Mouse (Mus musculus) hindbrain, embryonic 13.5 days (tissue): ENCODE results near the gene Ajap1. TPM values are rescaled to one million over a fixed set of nuclear protein-coding genes. Genes with fewer than 3 reads are reported as not detected.
A peak's percentile ranks its signal among the peaks of the same experiment; 100 is the strongest.

ENCODE experiments used
- ATAC-seq: fragments of 200-750 bp; cut with Nextera tagmentation; 2 replicates; pipeline ENCODE4 v1.8.0; 2017; ENCODE audit warnings: moderate TSS enrichment; ENCODE audit not compliant: low FRiP score
- H3K27ac ChIP-seq: fragments of 300-500 bp; sonication (generic); 2 replicates; pipeline ENCODE4 v1.5.1; 2015; ENCODE audit warnings: inconsistent platforms, mild to moderate bottlenecking, moderate library complexity
- H3K27me3 ChIP-seq: fragments of 300-500 bp; sonication (generic); 2 replicates; pipeline ENCODE4 v1.6.1; 2015; ENCODE audit warnings: mild to moderate bottlenecking, inconsistent platforms
- H3K36me3 ChIP-seq: fragments of 300-500 bp; sonication (generic); 2 replicates; pipeline ENCODE4 v1.6.1; 2015; ENCODE audit warnings: mild to moderate bottlenecking, inconsistent platforms
- H3K4me1 ChIP-seq: fragments of 300-500 bp; sonication (generic); replicated peaks from 2 replicates; pipeline ENCODE4 v1.6.1; 2015; ENCODE audit warnings: inconsistent platforms
- H3K4me2 ChIP-seq: fragments of 300-500 bp; sonication (generic); 2 replicates; pipeline ENCODE4 v1.6.1; 2015; ENCODE audit warnings: inconsistent platforms, mild to moderate bottlenecking, moderate library complexity
- H3K4me3 ChIP-seq: fragments of 300-500 bp; sonication (generic); 2 replicates; pipeline ENCODE4 v1.5.1; 2015; ENCODE audit warnings: mild to moderate bottlenecking, inconsistent platforms
- H3K9ac ChIP-seq: fragments of 300-500 bp; sonication (generic); 2 replicates; pipeline ENCODE4 v1.6.1; 2015; ENCODE audit warnings: mild to moderate bottlenecking, inconsistent platforms
- H3K9me3 ChIP-seq: fragments of 300-500 bp; sonication (generic); 2 replicates; pipeline ENCODE4 v1.6.1; 2016; ENCODE audit warnings: inconsistent platforms
- WGBS: fragments of 180-500 bp; shearing (Covaris S2); methylation state at CpG from one replicate; pipeline ENCODE4 v1.1.7; 2015; 5-methylcytosine and 5-hydroxymethylcytosine counted together
- polyA plus RNA-seq: library from polyadenylated mRNA; unstranded; fragments of >200 nt; fragmentation: Nextera tagmentation; extraction: Ambion mirVana; gene quantifications from 2 replicates; pipeline ENCODE4 v1.2.1, GENCODE M21; 2015

The Ajap1 gene
- polyA plus RNA-seq, 1 experiment from 2014 or later = 19.5 TPM

GRCm38 (mm10) chr4:153484392-153484791, 1.8 kb upstream of the Ajap1 start:
- H3K4me2 ChIP-seq = peak overlapping the region; percentile 90
- 3% methylated on average over 7 of the region's 7 CpGs for WGBS
- H3K27me3 ChIP-seq = peaks cover 14% of the 10 kb centered on the region
- H3K4me3 ChIP-seq = peak overlapping the region; percentile 85; the same call in 1 of the 2 replicates
- H3K27ac ChIP-seq = peak overlapping the region; percentile 93; the same call in 1 of the 2 replicates
- no peaks in the 10 kb centered on the region for H3K36me3 ChIP-seq
- H3K9ac ChIP-seq = 0 out of 2 replicates have a peak overlapping the region, but pooled peaks have one; percentile 95
- H3K4me1 ChIP-seq = peaks cover 69% of the 10 kb centered on the region
- H3K9me3 ChIP-seq = no peaks in the 10 kb centered on the region
- ATAC-seq = no peak

GRCm38 (mm10) chr4:153481361-153482234, 1.0 kb downstream of the Ajap1 start:
- under 1% methylated on average over 68 of the region's 71 CpGs for whole genome bisulfite sequencing
- H3K27ac ChIP-seq = peak overlapping the region; percentile 93
- H3K9ac ChIP-seq = peak overlapping the region; percentile 95
- peak overlapping the region; percentile 85 for H3K4me3 ChIP-seq
- no peaks in the 10 kb centered on the region for H3K9me3 ChIP-seq
- peak overlapping the region; percentile 90 for H3K4me2 ChIP-seq
- H3K4me1 ChIP-seq = peaks cover 82% of the 10 kb centered on the region
- H3K36me3 ChIP-seq = no peaks in the 10 kb centered on the region
- ATAC-seq = no peak
- H3K27me3 ChIP-seq = peaks cover 18% of the 10 kb centered on the region

GRCm38 (mm10) chr4:153480551-153481262, 1.9 kb downstream of the Ajap1 start:
- peak; percentile 43; the same call in 1 of the 2 replicates for ATAC-seq
- peak overlapping the region; percentile 95 for H3K9ac ChIP-seq
- no peaks in the 10 kb centered on the region for H3K9me3 ChIP-seq
- peak overlapping the region; percentile 93 for H3K27ac ChIP-seq
- H3K36me3 ChIP-seq = no peaks in the 10 kb centered on the region
- peaks cover 82% of the 10 kb centered on the region for H3K4me1 ChIP-seq
- H3K4me3 ChIP-seq = peak overlapping the region; percentile 85
- peaks cover 18% of the 10 kb centered on the region for H3K27me3 ChIP-seq
- WGBS = 2% methylated on average over 19 of the region's 19 CpGs
- peak overlapping the region; percentile 90 for H3K4me2 ChIP-seq

- no peak for ATAC-seq
- WGBS = 10% methylated on average over 8 of the region's 8 CpGs
- Histone ChIP-seq H3K36me3 (no peaks in the 10 kb centered on the region), H3K4me2 (peak overlapping the region; percentile 90), H3K9me3 (no peaks in the 10 kb centered on the region), H3K27me3 (peaks cover 18% of the 10 kb centered on the region), H3K9ac (peak overlapping the region; percentile 95), H3K27ac (peak overlapping the region; percentile 93), H3K4me1 (peaks cover 81% of the 10 kb centered on the region), H3K4me3 (peak overlapping the region; percentile 85)
These were observed 3.5 kb downstream of the Ajap1 start for GRCm38 (mm10) chr4:153479144-153479543.

GRCm38 (mm10) chr4:153473480-153474252, 8.9 kb downstream of the Ajap1 start:
- no peak overlapping the region for H3K9ac ChIP-seq
- no peak overlapping the region for H3K4me2 ChIP-seq
- 81% methylated on average over 4 of the region's 4 CpGs for WGBS
- no peak overlapping the region for H3K4me3 ChIP-seq
- 0 out of 2 replicates have a peak, but pooled peaks cover 2% of the 10 kb centered on the region for H3K27me3 ChIP-seq
- H3K4me1 ChIP-seq = peaks cover 37% of the 10 kb centered on the region
- peaks cover 4% of the 10 kb centered on the region; the same call in 1 of the 2 replicates for H3K9me3 ChIP-seq
- no peak for ATAC-seq
- H3K27ac ChIP-seq = no peak overlapping the region
- H3K36me3 ChIP-seq = peaks cover 38% of the 10 kb centered on the region

- H3K9ac ChIP-seq = no peak overlapping the region
- peaks cover 31% of the 10 kb centered on the region for H3K4me1 ChIP-seq
- no peaks in the 10 kb centered on the region for H3K27me3 ChIP-seq
- peaks cover 4% of the 10 kb centered on the region; the same call in 1 of the 2 replicates for H3K9me3 ChIP-seq
- ATAC-seq = no peak
- H3K27ac ChIP-seq = no peak overlapping the region
- H3K4me2 ChIP-seq = no peak overlapping the region
- 94% methylated on average over 15 of the region's 15 CpGs for WGBS
- peaks cover 40% of the 10 kb centered on the region for H3K36me3 ChIP-seq
- H3K4me3 ChIP-seq = no peak overlapping the region
These were observed 12.9 kb downstream of the Ajap1 start for GRCm38 (mm10) chr4:153469712-153470111.

- Histone ChIP-seq H3K4me2 (no peak overlapping the region), H3K27me3 (no peaks in the 10 kb centered on the region), H3K4me3 (no peak overlapping the region), H3K9me3 (no peaks in the 10 kb centered on the region), H3K36me3 (no peaks in the 10 kb centered on the region), H3K9ac (no peak overlapping the region), H3K4me1 (peaks cover 10% of the 10 kb centered on the region), H3K27ac (no peak overlapping the region)
- WGBS = 88% methylated on average over 15 of the region's 15 CpGs
- no peak for ATAC-seq
These were observed 22.7 kb downstream of the Ajap1 start for GRCm38 (mm10) chr4:153459934-153460333.

- no peaks in the 10 kb centered on the region for H3K9me3 ChIP-seq
- H3K4me2 ChIP-seq = no peak overlapping the region
- no peaks in the 10 kb centered on the region for H3K27me3 ChIP-seq
- WGBS = 94% methylated on average over 9 of the region's 9 CpGs
- H3K9ac ChIP-seq = no peak overlapping the region
- H3K27ac ChIP-seq = no peak overlapping the region
- H3K36me3 ChIP-seq = 0 out of 2 replicates have a peak, but pooled peaks cover 2% of the 10 kb centered on the region
- peaks cover 6% of the 10 kb centered on the region for H3K4me1 ChIP-seq
- ATAC-seq = no peak
- H3K4me3 ChIP-seq = no peak overlapping the region
These were observed 23.1 kb downstream of the Ajap1 start for GRCm38 (mm10) chr4:153459503-153459902.

- H3K4me3 ChIP-seq = no peak overlapping the region
- no peaks in the 10 kb centered on the region; the same call in 1 of the 2 replicates for H3K4me1 ChIP-seq
- H3K36me3 ChIP-seq = 0 out of 2 replicates have a peak, but pooled peaks cover 3% of the 10 kb centered on the region
- H3K27ac ChIP-seq = no peak overlapping the region
- WGBS = 81% methylated on average over 15 of the region's 15 CpGs
- no peaks in the 10 kb centered on the region for H3K27me3 ChIP-seq
- no peak overlapping the region for H3K4me2 ChIP-seq
- no peaks in the 10 kb centered on the region for H3K9me3 ChIP-seq
- no peak for ATAC-seq
- no peak overlapping the region for H3K9ac ChIP-seq
These were observed 23.8 kb downstream of the Ajap1 start for GRCm38 (mm10) chr4:153458821-153459220.

- Histone ChIP-seq H3K4me1 (peaks cover 5% of the 10 kb centered on the region; the same call in 1 of the 2 replicates), H3K4me2 (no peak overlapping the region), H3K27ac (no peak overlapping the region), H3K36me3 (0 out of 2 replicates have a peak, but pooled peaks cover 3% of the 10 kb centered on the region), H3K9ac (no peak overlapping the region), H3K4me3 (no peak overlapping the region), H3K9me3 (no peaks in the 10 kb centered on the region), H3K27me3 (no peaks in the 10 kb centered on the region)
- WGBS = 91% methylated on average over 7 of the region's 7 CpGs
- no peak for ATAC-seq
These were observed 29.1 kb downstream of the Ajap1 start for GRCm38 (mm10) chr4:153453496-153453895.

GRCm38 (mm10) chr4:153451516-153451915, 31.1 kb downstream of the Ajap1 start:
- H3K9ac ChIP-seq = no peak overlapping the region
- peaks cover 10% of the 10 kb centered on the region for H3K4me1 ChIP-seq
- H3K27ac ChIP-seq = no peak overlapping the region
- 84% methylated on average over 8 of the region's 8 CpGs for WGBS
- H3K9me3 ChIP-seq = no peaks in the 10 kb centered on the region
- no peak overlapping the region for H3K4me3 ChIP-seq
- H3K27me3 ChIP-seq = no peaks in the 10 kb centered on the region
- no peak for ATAC-seq
- H3K36me3 ChIP-seq = 0 out of 2 replicates have a peak, but pooled peaks cover 3% of the 10 kb centered on the region
- no peak overlapping the region for H3K4me2 ChIP-seq
